Mouse (Mus musculus) kidney, adult 18-20 months (tissue): ENCODE results near the gene Sapcd1.

Experiments used
- DNase-seq: peaks from one replicate; pipeline ENCODE4 v3.0.0; 2021

Gene Sapcd1

DNA sequence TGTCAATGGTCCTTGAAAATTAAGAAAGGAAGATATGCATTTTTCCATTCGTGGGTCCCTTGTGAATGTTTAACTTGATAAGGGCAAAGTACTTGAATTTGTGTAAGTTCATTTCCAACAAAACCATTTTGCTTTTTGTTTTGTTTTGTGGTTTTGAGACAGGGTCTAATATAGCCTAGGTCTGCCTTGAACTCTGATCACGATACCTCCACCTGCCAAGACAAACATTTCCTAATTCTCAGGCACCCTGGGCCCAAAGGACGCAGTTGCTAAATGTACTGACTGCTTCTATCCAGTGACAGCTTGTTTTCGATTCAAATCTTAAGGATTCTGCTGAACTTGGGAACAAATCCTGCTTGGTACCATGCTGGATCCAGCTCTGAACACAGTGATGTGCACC is 48.2 kb downstream of the Sapcd1 start:
- peak; percentile 29 for DNase-seq

DNA sequence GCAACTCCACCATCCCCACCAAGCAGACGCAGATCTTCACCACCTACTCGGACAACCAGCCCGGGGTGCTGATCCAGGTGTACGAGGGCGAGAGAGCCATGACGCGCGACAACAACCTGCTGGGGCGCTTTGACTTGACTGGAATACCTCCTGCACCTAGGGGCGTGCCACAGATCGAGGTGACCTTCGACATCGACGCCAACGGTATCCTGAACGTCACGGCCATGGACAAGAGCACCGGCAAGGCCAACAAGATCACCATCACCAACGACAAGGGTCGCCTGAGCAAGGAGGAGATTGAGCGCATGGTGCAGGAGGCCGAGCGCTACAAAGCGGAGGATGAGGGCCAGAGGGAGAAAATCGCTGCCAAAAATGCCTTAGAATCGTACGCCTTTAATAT is 49.6 kb downstream of the Sapcd1 start:
- DNase-seq, result no peak

DNA sequence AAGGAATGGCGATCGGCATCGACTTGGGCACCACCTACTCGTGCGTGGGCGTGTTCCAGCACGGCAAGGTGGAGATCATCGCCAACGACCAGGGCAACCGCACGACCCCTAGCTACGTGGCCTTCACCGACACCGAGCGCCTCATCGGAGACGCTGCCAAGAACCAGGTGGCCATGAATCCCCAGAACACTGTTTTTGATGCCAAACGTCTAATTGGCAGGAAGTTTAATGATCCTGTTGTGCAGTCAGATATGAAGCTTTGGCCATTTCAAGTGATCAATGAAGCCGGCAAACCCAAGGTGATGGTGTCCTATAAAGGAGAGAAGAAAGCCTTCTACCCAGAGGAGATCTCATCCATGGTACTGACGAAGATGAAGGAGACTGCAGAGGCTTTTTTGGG is 50.8 kb downstream of the Sapcd1 start:
- no peak for DNase-seq
